Mouse (Mus musculus): ENCODE data around the gene Gm10762.

- TF ChIP-seq TAL1 (IDR thresholded peaks at IDR 0.05; ENCODE audit: low read length) (no peak), GATA1 (IDR thresholded peaks at IDR 0.05; ENCODE audit: low read length) (no peak)
These were observed 23.7 kb downstream of the Gm10762 start, which contains the start of gene Zc3h8 for GRCm38 (mm10) chr2:128943538-128944528.
